Mouse (Mus musculus) ovary, adult 10 weeks (tissue): ENCODE data around the gene Gpr82. TPM values are rescaled to one million over a fixed set of nuclear protein-coding genes. Genes with fewer than 3 reads are reported as not detected.

ENCODE experiments used
- polyA plus RNA-seq: library from polyadenylated mRNA; stranded (reverse); fragments of 350-450 nt; fragmentation: Illumina TruSeq; extraction: RNeasy Lipid Tissue Mini Kit (QIAGEN cat#74804); gene quantifications from one replicate; pipeline ENCODE4 v1.2.3, GENCODE M21; 2014

The Gpr82 gene
- polyA plus RNA-seq = 21.5 TPM

GRCm38 (mm10) chrX:13661063-13661462 lies at the start of gene Gpr82:
TSS of gene Gpr82 (plus strand) at chrX:13661363.

GRCm38 (mm10) chrX:13631599-13632283 lies 29.4 kb upstream of the Gpr82 start, which contains the start of gene Gpr34:
TSS of gene Gpr34 (plus strand) at chrX:13632089.

Other genes starting within 250 kb of the Gpr82 start
- gene Nyx, start 195.3 kb upstream of the Gpr82 start, polyA plus RNA-seq = 0.54 TPM
- gene Gpr34, start 29.3 kb upstream of the Gpr82 start, polyA plus RNA-seq = 9.8 TPM
- 77.9 TPM for gene Cask, start 190.0 kb downstream of the Gpr82 start, polyA plus RNA-seq